Mouse (Mus musculus): Measurements from ENCODE around the gene Fzr1. TPM values are rescaled to one million over a fixed set of nuclear protein-coding genes. Genes with fewer than 3 reads are reported as not detected.

Fzr1 gene
- polyA plus RNA-seq, 1 experiment from 2014 or later, result 45.2 TPM

- peak; percentile 12; the same call in 1 of the 2 replicates for TF ChIP-seq CTCF (IDR thresholded peaks at IDR 0.05; ENCODE audit: low read depth)
- WGBS, result 3% methylated on average over 51 of the region's 54 CpGs
- H3K4me3 ChIP-seq (ENCODE audit: low read depth, low read length), result peak within 1 kb of the TSS; percentile 81
Measured at GRCm38 (mm10) chr10:81383802-81384604, 5.7 kb upstream of the Fzr1 start, which contains the start of the genes Dohh and Gm48551. TSS of gene Dohh (plus strand) at chr10:81384428. TSS of gene Gm48551 (plus strand) at chr10:81384466.

DNA sequence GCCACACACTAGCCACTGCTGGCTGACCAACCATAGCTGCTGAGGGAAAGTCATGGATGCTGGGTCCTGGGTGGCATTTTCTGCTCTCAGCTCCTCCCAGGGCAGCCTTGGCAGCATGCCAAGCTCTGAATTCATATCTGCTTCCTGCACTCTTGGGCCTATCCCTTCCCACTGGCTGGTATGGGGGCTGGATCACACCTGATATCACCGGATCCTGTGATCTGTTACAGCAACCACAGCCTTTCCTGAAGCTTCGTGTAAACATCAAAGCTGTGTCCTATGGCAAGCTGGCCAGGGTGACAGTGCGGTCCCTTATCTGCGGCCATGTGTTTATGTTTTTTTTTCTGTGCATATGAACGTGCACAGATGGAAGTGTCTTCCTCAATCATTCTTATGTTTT is 3.7 kb upstream of the Fzr1 start:
- H3K36me3 ChIP-seq (ENCODE audit: control insufficient read depth, insufficient read depth), result peaks cover 14% of the 10 kb centered on the region; the same call in 1 of the 2 replicates
- peaks cover 7% of the 10 kb centered on the region for H3K4me1 ChIP-seq (replicated peaks; ENCODE audit: control insufficient read depth, insufficient read depth, low read length)
- H3K9ac ChIP-seq (ENCODE audit: low read depth, low read length), result no peak overlapping the region
- H3K4me3 ChIP-seq (ENCODE audit: low read depth, low read length), result no peak overlapping the region
- no peak for TF ChIP-seq CTCF (IDR thresholded peaks at IDR 0.05; ENCODE audit: low read depth)
- 28% methylated on average over 5 of the region's 5 CpGs for WGBS
- ATAC-seq, result no peak
- no peaks in the 10 kb centered on the region for H3K9me3 ChIP-seq (ENCODE audit: control insufficient read depth)
- H3K27ac ChIP-seq (ENCODE audit: low read depth, low read length), result 0 out of 2 replicates have a peak overlapping the region, but pooled peaks have one; percentile 21
- H3K4me2 ChIP-seq (replicated peaks; ENCODE audit: low read depth), result no peak overlapping the region
- no peaks in the 10 kb centered on the region for H3K27me3 ChIP-seq (replicated peaks; ENCODE audit: control insufficient read depth, insufficient read depth, low read length)

More at GRCm38 (mm10) chr10:81383802-81384604, 5.7 kb upstream of the Fzr1 start, which contains the start of the genes Dohh and Gm48551:
- ATAC-seq, result peak; percentile 90
- Histone ChIP-seq H3K36me3 (ENCODE audit: control insufficient read depth, insufficient read depth) (peaks cover 30% of the 10 kb centered on the region), H3K4me1 (replicated peaks; ENCODE audit: control insufficient read depth, insufficient read depth, low read length) (0 out of 2 replicates have a peak, but pooled peaks cover 3% of the 10 kb centered on the region), H3K4me2 (replicated peaks; ENCODE audit: low read depth) (peak within 1 kb of the TSS; percentile 76), H3K27me3 (replicated peaks; ENCODE audit: control insufficient read depth, insufficient read depth, low read length) (no peaks in the 10 kb centered on the region), H3K9ac (ENCODE audit: low read depth, low read length) (peak within 1 kb of the TSS; percentile 76), H3K9me3 (ENCODE audit: control insufficient read depth) (no peaks in the 10 kb centered on the region), H3K27ac (ENCODE audit: low read depth, low read length) (peak within 1 kb of the TSS; percentile 82)

- Histone ChIP-seq H3K4me2 (replicated peaks; ENCODE audit: low read depth) (no peak overlapping the region), H3K4me3 (ENCODE audit: low read depth, low read length) (no peak overlapping the region), H3K4me1 (replicated peaks; ENCODE audit: control insufficient read depth, insufficient read depth, low read length) (peaks cover 11% of the 10 kb centered on the region), H3K27me3 (replicated peaks; ENCODE audit: control insufficient read depth, insufficient read depth, low read length) (no peaks in the 10 kb centered on the region), H3K9ac (ENCODE audit: low read depth, low read length) (no peak overlapping the region), H3K9me3 (ENCODE audit: control insufficient read depth) (no peaks in the 10 kb centered on the region), H3K27ac (ENCODE audit: low read depth, low read length) (no peak overlapping the region), H3K36me3 (ENCODE audit: control insufficient read depth, insufficient read depth) (peaks cover 6% of the 10 kb centered on the region)
- WGBS, result 84% methylated on average over 6 of the region's 6 CpGs
- no peak for ATAC-seq
- TF ChIP-seq CTCF (IDR thresholded peaks at IDR 0.05; ENCODE audit: low read depth), result no peak
Measured at GRCm38 (mm10) chr10:81379809-81380378, 1.6 kb upstream of the Fzr1 start.

- Histone ChIP-seq H3K4me2 (replicated peaks; ENCODE audit: low read depth) (peak overlapping the region; percentile 93), H3K27me3 (replicated peaks; ENCODE audit: control insufficient read depth, insufficient read depth, low read length) (no peaks in the 10 kb centered on the region), H3K9ac (ENCODE audit: low read depth, low read length) (no peak overlapping the region), H3K4me1 (replicated peaks; ENCODE audit: control insufficient read depth, insufficient read depth, low read length) (peaks cover 11% of the 10 kb centered on the region), H3K27ac (ENCODE audit: low read depth, low read length) (no peak overlapping the region), H3K4me3 (ENCODE audit: low read depth, low read length) (peak overlapping the region; percentile 86), H3K9me3 (ENCODE audit: control insufficient read depth) (no peaks in the 10 kb centered on the region), H3K36me3 (ENCODE audit: control insufficient read depth, insufficient read depth) (peaks cover 12% of the 10 kb centered on the region)
- 59% methylated on average over 3 of the region's 3 CpGs for WGBS
- TF ChIP-seq CTCF (IDR thresholded peaks at IDR 0.05; ENCODE audit: low read depth), result no peak
- no peak for ATAC-seq
Measured at GRCm38 (mm10) chr10:81379183-81379553, 852 bp upstream of the Fzr1 start.

GRCm38 (mm10) chr10:81378553-81379182 is 352 bp upstream of the Fzr1 start:
- no peaks in the 10 kb centered on the region for H3K27me3 ChIP-seq (replicated peaks; ENCODE audit: control insufficient read depth, insufficient read depth, low read length)
- peak overlapping the region; percentile 93 for H3K4me2 ChIP-seq (replicated peaks; ENCODE audit: low read depth)
- peaks cover 11% of the 10 kb centered on the region for H3K4me1 ChIP-seq (replicated peaks; ENCODE audit: control insufficient read depth, insufficient read depth, low read length)
- WGBS, result under 1% methylated on average over 46 of the region's 46 CpGs
- no peaks in the 10 kb centered on the region for H3K9me3 ChIP-seq (ENCODE audit: control insufficient read depth)
- TF ChIP-seq CTCF (IDR thresholded peaks at IDR 0.05; ENCODE audit: low read depth), result peak; percentile 26; the same call in 1 of the 2 replicates
- ATAC-seq, result peak; percentile 89
- peak overlapping the region; percentile 75; the same call in 1 of the 2 replicates for H3K27ac ChIP-seq (ENCODE audit: low read depth, low read length)
- peaks cover 17% of the 10 kb centered on the region for H3K36me3 ChIP-seq (ENCODE audit: control insufficient read depth, insufficient read depth)
- 0 out of 2 replicates have a peak overlapping the region, but pooled peaks have one; percentile 91 for H3K9ac ChIP-seq (ENCODE audit: low read depth, low read length)
- peak overlapping the region; percentile 86 for H3K4me3 ChIP-seq (ENCODE audit: low read depth, low read length)

DNA sequence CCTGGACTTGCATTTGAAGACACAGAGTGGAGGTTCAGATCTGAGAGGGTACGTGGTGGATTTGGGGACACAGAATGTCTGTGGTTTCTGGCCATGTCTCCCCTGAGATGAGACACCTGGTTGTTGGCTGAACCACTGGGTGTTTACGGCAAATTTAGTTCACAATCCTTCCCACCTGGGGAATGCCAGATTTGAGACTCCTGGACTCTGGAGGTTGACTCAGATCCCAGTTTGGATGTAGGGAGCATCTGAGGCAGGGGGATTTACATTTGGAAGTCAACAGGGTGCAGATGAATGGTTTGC is 1.0 kb downstream of the Fzr1 start:
- Histone ChIP-seq H3K27ac (ENCODE audit: low read depth, low read length) (no peak overlapping the region; the same call in 1 of the 2 replicates), H3K4me2 (replicated peaks; ENCODE audit: low read depth) (peak overlapping the region; percentile 93), H3K4me3 (ENCODE audit: low read depth, low read length) (peak overlapping the region; percentile 86), H3K9ac (ENCODE audit: low read depth, low read length) (peak overlapping the region; percentile 91), H3K9me3 (ENCODE audit: control insufficient read depth) (no peaks in the 10 kb centered on the region), H3K36me3 (ENCODE audit: control insufficient read depth, insufficient read depth) (peaks cover 30% of the 10 kb centered on the region), H3K27me3 (replicated peaks; ENCODE audit: control insufficient read depth, insufficient read depth, low read length) (no peaks in the 10 kb centered on the region), H3K4me1 (replicated peaks; ENCODE audit: control insufficient read depth, insufficient read depth, low read length) (peaks cover 11% of the 10 kb centered on the region)
- no peak for ATAC-seq
- no peak for TF ChIP-seq CTCF (IDR thresholded peaks at IDR 0.05; ENCODE audit: low read depth)
- 29% methylated on average over 2 of the region's 2 CpGs for WGBS

Data from intestine, postnatal 0 days (tissue).